Mouse (Mus musculus): Measurements from ENCODE around the gene Rnf40.

Rnf40 gene

GRCm38 (mm10) chr7:127588011-127588871 lies at the start of gene Rnf40, which contains the start of gene Ccdc189:
Gene Rnf40, plus strand, starts transcription at chr7:127588767.
Gene Ccdc189, minus strand, starts transcription at chr7:127588595.
- peak; percentile 96 for DNase-seq (ENCODE audit: low spot score)

GRCm38 (mm10) chr7:127541671-127542070 lies 46.9 kb upstream of the Rnf40 start:
- DNase-seq (ENCODE audit: low spot score): no peak

GRCm38 (mm10) chr7:127549116-127549835 lies 39.3 kb upstream of the Rnf40 start:
- DNase-seq (ENCODE audit: low spot score): no peak

- DNase-seq (ENCODE audit: low spot score): no peak
Measured at GRCm38 (mm10) chr7:127551558-127551957, 37.0 kb upstream of the Rnf40 start.

- no peak for DNase-seq (ENCODE audit: low spot score)
Measured at GRCm38 (mm10) chr7:127560580-127560979, 28.0 kb upstream of the Rnf40 start.

GRCm38 (mm10) chr7:127561340-127561858 lies 27.2 kb upstream of the Rnf40 start, which contains the start of gene Tmem265:
Gene Tmem265, plus strand, starts transcription at chr7:127561390.
- DNase-seq (ENCODE audit: low spot score): no peak

- DNase-seq (ENCODE audit: low spot score): no peak
Measured at GRCm38 (mm10) chr7:127564381-127565150, 24.0 kb upstream of the Rnf40 start.

- DNase-seq (ENCODE audit: low spot score): peak; percentile 95
Measured at GRCm38 (mm10) chr7:127572895-127573471, 15.6 kb upstream of the Rnf40 start, which contains the start of gene Phkg2. Gene Phkg2, plus strand, starts transcription at chr7:127573340.

- DNase-seq (ENCODE audit: low spot score): no peak
Measured at GRCm38 (mm10) chr7:127573503-127574008, 15.0 kb upstream of the Rnf40 start.

GRCm38 (mm10) chr7:127574115-127574514 lies 14.5 kb upstream of the Rnf40 start:
- no peak for DNase-seq (ENCODE audit: low spot score)

- DNase-seq (ENCODE audit: low spot score): no peak
Measured at GRCm38 (mm10) chr7:127583260-127583659, 5.3 kb upstream of the Rnf40 start.

- DNase-seq (ENCODE audit: low spot score): no peak
Measured at GRCm38 (mm10) chr7:127585031-127585430, 3.5 kb upstream of the Rnf40 start.

GRCm38 (mm10) chr7:127586149-127586548 lies 2.4 kb upstream of the Rnf40 start:
- no peak for DNase-seq (ENCODE audit: low spot score)

- DNase-seq (ENCODE audit: low spot score): no peak
Measured at GRCm38 (mm10) chr7:127587196-127587595, 1.4 kb upstream of the Rnf40 start.

- no peak for DNase-seq (ENCODE audit: low spot score)
Measured at GRCm38 (mm10) chr7:127588901-127589300, 334 bp downstream of the Rnf40 start.

- no peak for DNase-seq (ENCODE audit: low spot score)
Measured at GRCm38 (mm10) chr7:127589637-127590036, 1.1 kb downstream of the Rnf40 start.

GRCm38 (mm10) chr7:127591108-127591507 lies 2.5 kb downstream of the Rnf40 start:
- no peak for DNase-seq (ENCODE audit: low spot score)

- no peak for DNase-seq (ENCODE audit: low spot score)
Measured at GRCm38 (mm10) chr7:127592575-127592974, 4.0 kb downstream of the Rnf40 start.

GRCm38 (mm10) chr7:127596747-127597146 lies 8.2 kb downstream of the Rnf40 start:
- no peak for DNase-seq (ENCODE audit: low spot score)

GRCm38 (mm10) chr7:127600612-127601011 lies 12.0 kb downstream of the Rnf40 start:
- no peak for DNase-seq (ENCODE audit: low spot score)

- no peak for DNase-seq (ENCODE audit: low spot score)
Measured at GRCm38 (mm10) chr7:127601735-127602134, 13.2 kb downstream of the Rnf40 start.
